Mouse (Mus musculus) hindbrain, embryonic 13.5 days (tissue): ENCODE data around the gene Gm17416. TPM values are rescaled to one million over a fixed set of nuclear protein-coding genes. Genes with fewer than 3 reads are reported as not detected.

ENCODE experiments used
- ATAC-seq: fragments of 200-750 bp; cut with Nextera tagmentation; 2 replicates; pipeline ENCODE4 v1.8.0; 2017; ENCODE audit warnings: moderate TSS enrichment; ENCODE audit not compliant: low FRiP score
- H3K27ac ChIP-seq: fragments of 300-500 bp; sonication (generic); 2 replicates; pipeline ENCODE4 v1.5.1; 2015; ENCODE audit warnings: inconsistent platforms, mild to moderate bottlenecking, moderate library complexity
- H3K27me3 ChIP-seq: fragments of 300-500 bp; sonication (generic); 2 replicates; pipeline ENCODE4 v1.6.1; 2015; ENCODE audit warnings: mild to moderate bottlenecking, inconsistent platforms
- H3K36me3 ChIP-seq: fragments of 300-500 bp; sonication (generic); 2 replicates; pipeline ENCODE4 v1.6.1; 2015; ENCODE audit warnings: mild to moderate bottlenecking, inconsistent platforms
- H3K4me1 ChIP-seq: fragments of 300-500 bp; sonication (generic); replicated peaks from 2 replicates; pipeline ENCODE4 v1.6.1; 2015; ENCODE audit warnings: inconsistent platforms
- H3K4me2 ChIP-seq: fragments of 300-500 bp; sonication (generic); 2 replicates; pipeline ENCODE4 v1.6.1; 2015; ENCODE audit warnings: inconsistent platforms, mild to moderate bottlenecking, moderate library complexity
- H3K4me3 ChIP-seq: fragments of 300-500 bp; sonication (generic); 2 replicates; pipeline ENCODE4 v1.5.1; 2015; ENCODE audit warnings: mild to moderate bottlenecking, inconsistent platforms
- H3K9ac ChIP-seq: fragments of 300-500 bp; sonication (generic); 2 replicates; pipeline ENCODE4 v1.6.1; 2015; ENCODE audit warnings: mild to moderate bottlenecking, inconsistent platforms
- H3K9me3 ChIP-seq: fragments of 300-500 bp; sonication (generic); 2 replicates; pipeline ENCODE4 v1.6.1; 2016; ENCODE audit warnings: inconsistent platforms
- WGBS: fragments of 180-500 bp; shearing (Covaris S2); methylation state at CpG from one replicate; pipeline ENCODE4 v1.1.7; 2015; 5-methylcytosine and 5-hydroxymethylcytosine counted together
- polyA plus RNA-seq: library from polyadenylated mRNA; unstranded; fragments of >200 nt; fragmentation: Nextera tagmentation; extraction: Ambion mirVana; gene quantifications from 2 replicates; pipeline ENCODE4 v1.2.1, GENCODE M21; 2015

Gm17416 gene
- polyA plus RNA-seq, 1 experiment from 2014 or later, result not detected

GRCm38 (mm10) chr2:152615563-152615962, 46.4 kb downstream of the Gm17416 start:
- Histone ChIP-seq H3K27me3 (peaks cover 3% of the 10 kb centered on the region; the same call in 1 of the 2 replicates), H3K4me2 (no peak overlapping the region), H3K9ac (no peak overlapping the region), H3K4me3 (no peak overlapping the region), H3K4me1 (no peaks in the 10 kb centered on the region), H3K9me3 (no peaks in the 10 kb centered on the region), H3K36me3 (no peaks in the 10 kb centered on the region), H3K27ac (no peak overlapping the region)
- WGBS, result 6% methylated on average over 7 of the region's 7 CpGs
- no peak for ATAC-seq

DNA sequence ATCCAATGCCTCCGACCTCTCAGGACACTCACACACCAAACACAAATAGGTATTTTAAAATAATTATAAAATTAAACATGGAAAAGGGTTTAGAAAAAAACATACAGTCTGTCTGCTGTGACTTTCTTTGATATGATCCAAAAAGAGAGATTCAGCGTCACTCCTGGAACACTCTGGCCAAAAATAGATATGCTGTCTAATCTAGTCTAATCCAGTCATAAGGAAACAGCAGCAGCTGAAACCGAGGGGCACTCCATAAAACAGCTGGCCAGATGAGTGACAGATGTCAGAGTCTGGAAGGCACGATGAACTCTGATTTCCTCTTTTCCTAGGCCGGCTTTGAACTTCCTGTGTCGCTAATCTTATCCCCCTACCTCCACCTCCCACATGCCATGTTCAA, 47.3 kb downstream of the Gm17416 start:
- no peak overlapping the region for H3K4me2 ChIP-seq
- H3K4me1 ChIP-seq, result no peaks in the 10 kb centered on the region
- 87% methylated on average over 6 of the region's 6 CpGs for WGBS
- no peak overlapping the region for H3K9ac ChIP-seq
- ATAC-seq, result no peak
- peaks cover 3% of the 10 kb centered on the region; the same call in 1 of the 2 replicates for H3K27me3 ChIP-seq
- H3K36me3 ChIP-seq, result no peaks in the 10 kb centered on the region
- H3K9me3 ChIP-seq, result no peaks in the 10 kb centered on the region
- no peak overlapping the region for H3K27ac ChIP-seq
- no peak overlapping the region for H3K4me3 ChIP-seq

DNA sequence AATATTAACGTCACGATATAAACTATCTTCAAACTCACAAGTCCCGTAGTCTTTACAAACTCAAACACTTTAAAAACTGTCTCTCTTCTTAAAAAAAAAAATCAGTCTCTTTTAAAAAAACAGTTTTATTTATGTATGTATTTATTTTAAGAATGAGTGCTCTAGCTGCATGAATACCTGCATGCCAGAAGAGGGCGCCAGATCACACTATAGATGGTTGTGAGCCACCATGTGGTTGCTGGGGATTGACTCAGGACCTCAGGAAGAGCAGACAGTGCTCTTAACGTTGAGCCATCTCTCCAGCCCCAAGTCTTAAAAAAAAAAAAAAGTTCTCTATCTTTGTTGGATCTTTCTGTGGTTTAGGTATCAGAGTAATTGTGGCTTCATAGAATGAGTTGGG, 48.2 kb downstream of the Gm17416 start:
- Histone ChIP-seq H3K9me3 (no peaks in the 10 kb centered on the region), H3K4me3 (no peak overlapping the region), H3K4me2 (no peak overlapping the region), H3K4me1 (no peaks in the 10 kb centered on the region), H3K9ac (no peak overlapping the region), H3K27ac (no peak overlapping the region), H3K27me3 (peaks cover 3% of the 10 kb centered on the region; the same call in 1 of the 2 replicates), H3K36me3 (no peaks in the 10 kb centered on the region)
- 59% methylated on average over 5 of the region's 5 CpGs for WGBS
- no peak for ATAC-seq

Other genes with a start within 250 kb of the Gm17416 start
- gene Rbck1, start 236.7 kb upstream of the Gm17416 start, polyA plus RNA-seq, result 97.5 and 98.9 TPM in 2 replicates
- gene Trib3, start 225.3 kb upstream of the Gm17416 start, polyA plus RNA-seq, result 0.97 and 1.5 TPM in 2 replicates
- 28.1 and 34.2 TPM in 2 replicates for gene Nrsn2, start 192.7 kb upstream of the Gm17416 start, polyA plus RNA-seq
- gene Sox12, start 171.3 kb upstream of the Gm17416 start, polyA plus RNA-seq, result 16.4 and 16.9 TPM in 2 replicates
- gene Zcchc3, start 154.3 kb upstream of the Gm17416 start, polyA plus RNA-seq, result 20.1 and 21.5 TPM in 2 replicates
- gene 6820408C15Rik, start 153.8 kb upstream of the Gm17416 start, polyA plus RNA-seq, result 1.9 and 3.9 TPM in 2 replicates
- gene Defb23, start 104.7 kb upstream of the Gm17416 start, polyA plus RNA-seq, result not detected in 2 replicates
- gene Defb20, start 92.3 kb upstream of the Gm17416 start, polyA plus RNA-seq, result not detected in 2 replicates
- gene Defb22, start 79.2 kb upstream of the Gm17416 start, polyA plus RNA-seq, result not detected in 2 replicates
- not detected in 2 replicates for gene Defb26, start 57.6 kb upstream of the Gm17416 start, polyA plus RNA-seq
- not detected in 2 replicates for gene Defb28, start 51.1 kb upstream of the Gm17416 start, polyA plus RNA-seq
- not detected in 2 replicates for gene Defb29, start 29.2 kb upstream of the Gm17416 start, polyA plus RNA-seq
- gene Defb21, start 3.4 kb downstream of the Gm17416 start, polyA plus RNA-seq, result not detected in 2 replicates
- not detected in 2 replicates for gene Defb19, start 11.0 kb downstream of the Gm17416 start, polyA plus RNA-seq
- gene Defb45, start 30.1 kb downstream of the Gm17416 start, polyA plus RNA-seq, result not detected in 2 replicates
- gene Defb36, start 35.0 kb downstream of the Gm17416 start, polyA plus RNA-seq, result not detected in 2 replicates
- gene Defb25, start 53.7 kb downstream of the Gm17416 start, polyA plus RNA-seq, result not detected in 2 replicates
- gene Rem1, start 57.6 kb downstream of the Gm17416 start, polyA plus RNA-seq, result 0.30 and 0.57 TPM in 2 replicates
- gene H13, start 100.1 kb downstream of the Gm17416 start, polyA plus RNA-seq, result 168 and 169 TPM in 2 replicates
- gene Mcts2, start 117.7 kb downstream of the Gm17416 start, polyA plus RNA-seq, result 39.4 and 47.2 TPM in 2 replicates
- gene Id1, start 166.9 kb downstream of the Gm17416 start, polyA plus RNA-seq, result 68.7 and 87.0 TPM in 2 replicates
- 4.6 and 5.4 TPM in 2 replicates for gene Cox4i2, start 184.8 kb downstream of the Gm17416 start, polyA plus RNA-seq